Mouse (Mus musculus) heart, postnatal 14 days (tissue): ENCODE measurements around the gene Vhl. TPM values are rescaled to one million over a fixed set of nuclear protein-coding genes. Genes with fewer than 3 reads are reported as not detected.
"Not testable (repeated sequence)": the region's sequence is repeated elsewhere in the genome, so short reads cannot be mapped to it uniquely, and the experiment has no call there.

ENCODE experiments used
- DNase-seq, 2 experiments: peaks; one replicate each; pipeline ENCODE4 v3.0.0; 2021 to 2022
- intact Hi-C: fragments of 180-260 bp; cut with DNase I; formaldehyde crosslinking; loops from one replicate; pipeline ENCODE4 v1.15.1; 2025
- total RNA-seq, 2 experiments: library from RNA; stranded (reverse); gene quantifications; 2 replicates each; pipeline ENCODE4 v1.2.3; 2021

The Vhl gene
- total RNA-seq, 2 experiments from 2014 or later = 10.0 to 12.0 TPM

- no peak for DNase-seq
- intact Hi-C loops = no loop called here
Measured at GRCm38 (mm10) chr6:113659648-113660491, 36.1 kb downstream of the Vhl start.

GRCm38 (mm10) chr6:113660492-113661352, 37.0 kb downstream of the Vhl start:
- DNase-seq = no peak
- intact Hi-C loops = no loop called here

GRCm38 (mm10) chr6:113661353-113662241, 37.8 kb downstream of the Vhl start:
- intact Hi-C loops = no loop called here
- DNase-seq = peak; percentile 48 to 54

DNA sequence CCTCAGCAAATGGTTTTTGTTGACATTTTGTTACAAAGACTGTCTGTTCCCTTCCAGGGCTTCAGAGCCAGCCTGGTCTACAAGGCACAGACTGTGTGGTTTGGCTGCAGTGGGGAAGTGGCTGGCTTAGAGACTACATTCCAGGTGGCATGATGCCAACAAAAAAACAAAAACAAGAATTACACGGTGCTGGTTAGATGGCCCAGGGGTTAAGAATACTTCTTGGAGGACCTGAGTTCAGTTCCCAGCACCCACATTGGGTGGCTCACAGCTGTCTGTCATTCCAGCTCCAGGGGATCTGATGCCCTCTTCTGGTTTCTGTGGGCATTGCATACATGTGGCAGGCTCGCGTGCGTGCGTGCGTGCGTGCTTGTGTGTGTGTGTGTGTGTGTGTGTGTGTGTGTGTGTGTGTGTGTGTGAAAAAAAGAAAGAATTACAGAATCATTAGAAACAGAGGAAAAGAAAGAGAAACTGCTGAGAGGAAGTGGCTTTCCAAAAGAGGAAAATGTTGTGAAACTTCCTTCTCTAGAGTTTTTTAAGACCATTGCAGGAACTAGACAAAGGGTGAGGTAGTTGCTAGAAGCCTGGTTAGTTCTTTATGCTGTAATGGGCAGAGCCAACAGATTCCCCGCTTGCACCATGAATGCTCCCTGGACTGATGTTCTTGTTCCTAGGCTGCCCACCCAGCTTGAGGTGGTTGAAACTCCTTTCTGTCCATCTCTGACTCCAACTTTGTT, 39.4 kb downstream of the Vhl start:
- no peak for DNase-seq
- intact Hi-C loops = no loop called here

- no peak for DNase-seq
- intact Hi-C loops = no loop called here
Measured at GRCm38 (mm10) chr6:113664305-113664704, 40.5 kb downstream of the Vhl start.

DNA sequence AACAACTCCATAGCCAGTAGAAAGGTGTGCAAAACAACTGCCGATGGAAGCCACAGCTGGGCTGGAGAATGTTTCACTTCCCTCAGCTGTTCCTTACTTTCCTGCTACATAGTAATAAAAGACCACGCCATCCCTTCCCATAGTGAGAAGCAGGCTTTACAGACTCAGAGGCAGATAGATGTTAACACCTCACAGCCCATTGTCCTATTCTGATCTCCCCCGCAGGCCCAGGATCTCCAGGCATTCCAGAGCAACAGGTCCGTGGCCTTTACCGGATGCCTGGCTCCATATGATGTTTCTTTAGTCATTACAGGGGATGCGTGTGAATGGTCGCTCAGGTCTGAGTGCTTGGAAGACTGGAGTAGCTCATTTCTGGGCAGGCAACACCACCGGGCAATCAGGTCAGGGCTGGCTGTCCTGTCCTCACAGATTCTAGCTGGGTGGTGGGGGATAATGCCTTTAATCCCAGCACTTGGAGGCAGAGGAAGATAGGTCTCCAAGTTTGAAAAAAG, 43.9 kb downstream of the Vhl start:
- no peak for DNase-seq
- intact Hi-C loops = no loop called here

DNA sequence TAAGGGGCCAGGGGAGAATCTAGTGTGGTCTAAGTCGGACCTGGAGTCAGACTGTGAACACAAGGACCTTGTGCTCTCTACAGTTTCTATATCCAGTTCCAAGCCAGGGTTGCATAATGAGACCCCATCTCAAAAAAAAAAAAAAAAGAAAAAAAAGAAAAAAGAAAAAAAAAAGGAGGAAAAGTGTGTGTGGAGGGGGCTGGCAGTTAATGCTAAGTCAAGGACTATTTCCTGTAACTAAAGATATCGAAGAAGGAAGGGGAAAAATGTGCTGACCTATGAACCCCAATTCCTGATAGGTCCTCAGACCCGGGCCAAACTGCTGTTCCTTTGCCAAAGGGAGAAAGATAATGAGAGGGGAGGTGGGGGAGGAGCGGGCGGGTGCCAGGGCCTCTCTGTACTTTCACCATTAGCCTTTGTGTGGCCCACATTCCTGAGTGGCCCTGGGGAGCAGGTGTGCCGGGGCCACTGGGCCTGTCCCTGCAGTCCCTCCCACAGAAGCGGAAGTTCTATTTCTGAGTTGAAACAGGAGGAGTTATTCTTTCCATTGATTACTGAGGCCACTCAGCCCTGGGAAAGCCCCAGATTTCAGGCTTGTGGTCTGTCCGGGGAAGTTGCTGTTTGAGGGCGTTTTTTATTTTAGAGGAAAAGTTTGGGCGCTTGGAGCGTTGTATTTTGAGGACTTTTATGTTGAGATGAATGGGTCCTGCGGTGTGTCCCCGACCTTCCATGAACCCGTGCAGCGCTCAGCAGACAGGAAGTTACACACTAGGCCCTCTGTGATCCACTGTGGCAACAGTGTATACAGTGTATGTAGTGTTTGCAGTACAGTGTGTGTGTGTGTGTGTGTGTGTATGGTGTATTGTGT, 44.8 kb downstream of the Vhl start:
- DNase-seq = peak; percentile 52 to 66
- intact Hi-C loops = no loop called here

- intact Hi-C loops = no loop called here
- DNase-seq = no peak
Measured at GRCm38 (mm10) chr6:113669821-113670220, 46.1 kb downstream of the Vhl start.

DNA sequence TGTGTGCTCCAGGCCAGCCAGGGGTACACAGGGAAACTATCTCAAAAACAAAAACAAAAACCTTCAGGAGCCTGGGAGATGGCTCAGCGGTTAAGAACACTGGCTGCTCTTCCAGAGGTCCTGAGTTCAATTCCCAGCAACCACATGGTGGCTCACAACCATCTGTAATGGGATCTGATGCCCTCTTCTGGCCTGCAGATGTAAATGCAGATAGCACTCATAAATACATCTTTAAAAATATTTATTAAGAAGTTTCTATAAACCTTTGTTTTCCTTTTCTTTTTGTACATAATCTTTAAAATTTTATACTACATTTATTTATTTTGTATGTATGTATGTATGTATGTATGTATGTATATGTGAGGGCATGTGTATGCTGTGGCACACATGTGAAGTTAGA, 48.3 kb downstream of the Vhl start:
- intact Hi-C loops, DNase-seq: not testable (repeated sequence)

DNA sequence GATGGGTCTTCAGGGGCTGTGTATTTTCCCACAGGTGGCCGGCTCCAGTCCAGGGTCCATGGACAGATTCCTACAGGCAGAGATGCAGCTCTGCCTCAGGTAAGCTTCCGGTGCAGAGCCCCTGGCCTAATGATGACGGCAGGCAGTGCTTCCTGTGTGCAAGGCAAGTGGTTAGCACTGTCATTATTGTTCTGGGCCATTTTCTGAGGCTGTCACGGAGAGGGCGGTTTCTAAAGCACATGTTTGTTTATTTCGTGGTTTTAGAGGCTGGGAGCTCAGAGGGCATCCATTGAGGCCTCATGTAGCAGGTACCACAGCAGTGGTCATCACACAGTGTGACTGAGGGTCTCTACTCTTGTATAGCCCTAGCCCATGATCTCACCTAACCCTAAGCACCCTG, 49.2 kb downstream of the Vhl start:
- intact Hi-C loops = no loop called here
- no peak for DNase-seq

GRCm38 (mm10) chr6:113675234-113675633, 51.5 kb downstream of the Vhl start:
- intact Hi-C loops = no loop called here
- DNase-seq = no peak

DNA sequence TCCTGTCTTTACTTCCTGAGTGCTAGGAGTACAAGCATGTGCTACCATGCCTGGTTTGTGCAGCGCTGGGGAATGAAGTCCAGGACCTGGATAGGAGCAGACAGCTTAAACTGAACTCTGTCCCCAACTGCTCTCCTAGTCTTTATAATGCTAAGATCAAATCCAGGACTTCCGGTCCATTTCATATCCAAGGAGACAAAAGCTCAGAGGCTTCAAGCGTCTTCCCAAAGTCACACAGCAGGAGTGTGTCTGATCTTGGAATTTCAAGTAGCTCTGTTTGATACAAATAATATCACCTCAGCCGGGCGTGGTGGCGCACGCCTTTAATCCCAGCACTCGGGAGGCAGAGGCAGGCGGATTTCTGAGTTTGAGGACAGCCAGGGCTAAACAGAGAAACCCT, 52.2 kb downstream of the Vhl start:
- intact Hi-C loops = no loop called here
- no peak for DNase-seq

DNA sequence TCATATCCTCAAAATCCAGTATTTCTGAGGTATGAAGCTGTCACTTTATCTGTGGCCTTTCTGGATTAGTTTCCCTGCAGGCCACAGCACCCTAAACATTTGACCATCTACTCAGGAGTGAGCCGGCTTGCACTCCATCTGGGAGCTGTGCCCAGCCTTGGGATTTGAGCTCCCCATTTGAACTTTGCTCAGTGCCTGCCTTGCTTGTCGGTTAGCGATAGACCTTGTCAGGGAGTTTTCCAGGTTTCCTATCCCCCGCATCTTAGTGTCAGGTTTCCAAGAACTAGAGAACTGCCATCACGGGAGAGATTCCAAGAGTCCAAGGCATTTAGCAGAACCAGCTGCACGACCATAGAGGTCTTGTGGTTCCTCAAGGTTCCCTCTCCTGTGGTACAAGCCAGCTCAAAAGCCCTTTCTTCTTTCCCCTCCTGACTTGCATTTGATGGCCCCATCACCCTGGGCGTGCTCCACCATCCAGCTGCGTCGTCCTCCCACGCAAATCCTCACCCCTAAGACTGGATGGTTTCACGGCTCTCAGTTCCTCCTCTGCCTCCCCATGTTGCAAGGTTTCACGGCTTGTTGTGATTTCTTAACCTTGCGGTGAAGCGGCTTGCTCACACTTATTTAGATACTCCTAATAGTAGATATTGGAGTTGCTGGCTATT, 53.4 kb downstream of the Vhl start:
- DNase-seq = no peak
- intact Hi-C loops = no loop called here

DNA sequence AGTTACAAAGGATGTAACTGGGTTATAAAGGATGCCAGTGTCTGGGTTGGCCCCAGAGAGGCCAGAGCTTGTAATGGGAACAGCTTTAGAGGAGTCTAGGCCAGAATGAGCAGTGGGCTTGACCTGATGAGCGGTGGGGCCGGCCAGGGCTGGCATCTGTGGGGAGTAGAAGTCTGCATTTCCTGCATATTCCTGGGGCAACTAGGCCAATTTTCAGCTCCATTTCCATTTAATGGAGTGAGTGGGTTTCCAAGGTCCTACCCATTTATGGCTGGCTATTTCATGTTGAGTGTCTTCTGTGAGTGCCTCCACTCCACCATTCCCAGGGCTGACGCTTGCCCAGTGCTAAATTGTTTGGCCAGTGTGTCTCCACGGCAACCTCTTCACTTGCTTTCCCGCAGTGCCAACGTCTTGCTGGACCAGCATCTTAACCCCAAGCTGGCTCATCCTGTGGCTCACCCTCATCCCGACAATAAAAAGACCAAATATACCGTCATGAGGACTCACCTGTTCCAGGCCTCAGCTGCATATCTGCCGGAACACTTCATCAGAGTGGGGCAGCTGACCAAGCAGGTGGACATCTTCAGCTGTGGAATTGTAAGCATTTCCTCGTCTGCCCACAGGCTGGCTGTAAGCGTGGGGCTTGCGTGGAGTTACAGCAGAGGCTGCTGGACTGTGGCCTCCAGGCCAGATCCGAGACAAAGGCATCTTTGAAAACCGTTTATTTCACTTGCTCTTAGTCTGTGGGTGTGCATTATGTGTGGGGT, 54.7 kb downstream of the Vhl start:
- intact Hi-C loops = no loop called here

GRCm38 (mm10) chr6:113679993-113680566, 56.3 kb downstream of the Vhl start:
- DNase-seq = no peak
- intact Hi-C loops = no loop called here

More for the DNA sequence above, 54.7 kb downstream of the Vhl start:
- DNase-seq = no peak
